Mouse (Mus musculus) spleen, adult 10 weeks (tissue): ENCODE measurements around the gene Mst1. TPM values are rescaled to one million over a fixed set of nuclear protein-coding genes. Genes with fewer than 3 reads are reported as not detected.

ENCODE experiments used
- polyA plus RNA-seq: library from polyadenylated mRNA; stranded (reverse); fragments of 350-450 nt; fragmentation: Illumina TruSeq; extraction: RNeasy Lipid Tissue Mini Kit (QIAGEN cat#74804); gene quantifications from one replicate; pipeline ENCODE4 v1.2.3, GENCODE M21; 2015; ENCODE audit warnings: low replicate concordance; ENCODE audit not compliant: insufficient read depth

Mst1 gene
- polyA plus RNA-seq = 0.37 TPM

GRCm38 (mm10) chr9:108080168-108080567, at the start of gene Mst1:
Gene Mst1 (plus strand): TSS chr9:108080436.

GRCm38 (mm10) chr9:108049016-108049455, 31.2 kb upstream of the Mst1 start, which contains the start of gene Gmppb:
Gene Gmppb (plus strand): TSS chr9:108049242.

GRCm38 (mm10) chr9:108052885-108053664, 27.2 kb upstream of the Mst1 start, which contains the start of gene Amigo3:
Gene Amigo3 (plus strand): TSS chr9:108053159.

GRCm38 (mm10) chr9:108082988-108083431, 2.8 kb downstream of the Mst1 start, which contains the start of gene Rnf123:
Gene Rnf123 (minus strand): TSS chr9:108083346.

GRCm38 (mm10) chr9:108094184-108094941, 14.1 kb downstream of the Mst1 start, which contains the start of gene Apeh:
Gene Apeh (minus strand): TSS chr9:108094606.

Other genes starting within 250 kb of the Mst1 start
- gene Rbm6, start 207.2 kb upstream of the Mst1 start, polyA plus RNA-seq = 155 TPM
- gene Mon1a, start 192.3 kb upstream of the Mst1 start, polyA plus RNA-seq = 3.9 TPM
- 0.36 TPM for gene Mst1r, start 173.6 kb upstream of the Mst1 start, polyA plus RNA-seq
- not detected for gene Actl11, start 152.0 kb upstream of the Mst1 start, polyA plus RNA-seq
- gene Camkv, start 144.8 kb upstream of the Mst1 start, polyA plus RNA-seq = not detected
- gene Traip, start 130.3 kb upstream of the Mst1 start, polyA plus RNA-seq = 4.5 TPM
- gene Uba7, start 104.9 kb upstream of the Mst1 start, polyA plus RNA-seq = 103 TPM
- 0.26 TPM for gene Gm20661, start 97.4 kb upstream of the Mst1 start, polyA plus RNA-seq
- 3.9 TPM for gene Inka1, start 94.6 kb upstream of the Mst1 start, polyA plus RNA-seq
- 1.5 TPM for gene Cdhr4, start 87.9 kb upstream of the Mst1 start, polyA plus RNA-seq
- gene Gm20662, start 84.1 kb upstream of the Mst1 start, polyA plus RNA-seq = 1.9 TPM
- 83.7 TPM for gene Ip6k1, start 77.9 kb upstream of the Mst1 start, polyA plus RNA-seq
- gene Gmppb, start 31.2 kb upstream of the Mst1 start, polyA plus RNA-seq = 11.7 TPM
- gene Amigo3, start 27.3 kb upstream of the Mst1 start, polyA plus RNA-seq = 0.69 TPM
- gene Rnf123, start 2.9 kb downstream of the Mst1 start, polyA plus RNA-seq = 69.4 TPM
- gene Apeh, start 14.2 kb downstream of the Mst1 start, polyA plus RNA-seq = 85.9 TPM
- 0.25 TPM for gene Bsn, start 109.9 kb downstream of the Mst1 start, polyA plus RNA-seq
- 19.5 TPM for gene Dag1, start 183.5 kb downstream of the Mst1 start, polyA plus RNA-seq
- gene Nicn1, start 210.0 kb downstream of the Mst1 start, polyA plus RNA-seq = 10.3 TPM
- 7.1 TPM for gene Amt, start 216.4 kb downstream of the Mst1 start, polyA plus RNA-seq
- gene Rhoa, start 225.7 kb downstream of the Mst1 start, polyA plus RNA-seq = 589 TPM
- 28.2 TPM for gene Tcta, start 225.7 kb downstream of the Mst1 start, polyA plus RNA-seq